Mouse (Mus musculus): ENCODE data around the gene Tirap.

- no peak for TF ChIP-seq CTCF (IDR thresholded peaks at IDR 0.05; ENCODE audit: extremely low read depth, insufficient read length, insufficient replicate concordance, low read depth, low read length)
- no peak for TF ChIP-seq POLR2A (IDR thresholded peaks at IDR 0.05; ENCODE audit: low read depth, low read length)
These were observed 7.0 kb downstream of the Tirap start for GRCm38 (mm10) chr9:35192983-35193542.
